Mouse (Mus musculus): Measurements from ENCODE around the gene Dld. TPM values are rescaled to one million over a fixed set of nuclear protein-coding genes. Genes with fewer than 3 reads are reported as not detected.

Dld gene
- polyA plus RNA-seq, 1 experiment from 2014 or later, result 121 TPM

Other genes starting within 250 kb of the Dld start
- gene Gm6993, start 110.7 kb downstream of the Dld start, polyA plus RNA-seq (2014; fragmentation: Nextera tagmentation; extraction: Ambion mirVana), result not detected in 2 replicates
- gene Lamb1, start 86.2 kb downstream of the Dld start, polyA plus RNA-seq (2014; fragmentation: Nextera tagmentation; extraction: Ambion mirVana), result 13.6 and 17.5 TPM in 2 replicates
- 0.07 and 0.17 TPM in 2 replicates for gene Slc26a3, start 39.4 kb upstream of the Dld start, polyA plus RNA-seq (2014; fragmentation: Nextera tagmentation; extraction: Ambion mirVana)
- gene Cbll1, start 148.2 kb upstream of the Dld start, polyA plus RNA-seq (2014; fragmentation: Nextera tagmentation; extraction: Ambion mirVana), result 20.3 and 21.3 TPM in 2 replicates
- 0.09 TPM in 1 of 2 replicates, not detected in the other for gene Slc26a4, start 208.5 kb upstream of the Dld start, polyA plus RNA-seq (2014; fragmentation: Nextera tagmentation; extraction: Ambion mirVana)